Mouse (Mus musculus) heart, postnatal 0 days (tissue): Measurements from ENCODE around the gene Bcl2l11. TPM values are rescaled to one million over a fixed set of nuclear protein-coding genes. Genes with fewer than 3 reads are reported as not detected.

Experiments used
- ATAC-seq: fragments of 200-750 bp; cut with Nextera tagmentation; 2 replicates; pipeline ENCODE4 v1.8.0; 2017; ENCODE audit warnings: low read depth, moderate number of reproducible peaks, moderate library complexity; ENCODE audit not compliant: insufficient read depth
- DNase-seq: peaks from one replicate; pipeline ENCODE4 v3.0.0-alpha.2; 2016; ENCODE audit warnings: low spot score
- H3K27ac ChIP-seq: fragments of 300-500 bp; sonication (generic); 2 replicates; pipeline ENCODE4 v1.5.1; 2014; ENCODE audit warnings: low read depth, mild to moderate bottlenecking
- H3K27me3 ChIP-seq: fragments of 300-500 bp; sonication (generic); 2 replicates; pipeline ENCODE4 v1.6.1; 2014; ENCODE audit warnings: low read length, mixed read lengths; ENCODE audit not compliant: control insufficient read depth, insufficient read depth
- H3K36me3 ChIP-seq: fragments of 300-500 bp; sonication (generic); replicated peaks from 2 replicates; pipeline ENCODE4 v1.6.1; 2014; ENCODE audit warnings: low read length, mixed read lengths; ENCODE audit not compliant: control insufficient read depth, insufficient read depth
- H3K4me1 ChIP-seq: fragments of 300-500 bp; sonication (generic); 2 replicates; pipeline ENCODE4 v1.6.1; 2014; ENCODE audit warnings: antibody characterized with exemption; ENCODE audit not compliant: control insufficient read depth, insufficient read depth
- H3K4me2 ChIP-seq: fragments of 300-500 bp; sonication (generic); 2 replicates; pipeline ENCODE4 v1.6.1; 2014; ENCODE audit warnings: low read depth, mild to moderate bottlenecking, low read length, moderate library complexity
- H3K4me3 ChIP-seq: fragments of 300-500 bp; sonication (generic); 2 replicates; pipeline ENCODE4 v1.5.1; 2014; ENCODE audit warnings: low read depth, low read length
- H3K9ac ChIP-seq: fragments of 300-500 bp; sonication (generic); replicated peaks from 2 replicates; pipeline ENCODE4 v1.6.1; 2014; ENCODE audit warnings: low read depth, low read length, mixed read lengths
- H3K9me3 ChIP-seq: fragments of 300-500 bp; sonication (generic); replicated peaks from 2 replicates; pipeline ENCODE4 v1.6.1; 2016; ENCODE audit warnings: low read length; ENCODE audit not compliant: control insufficient read depth
- CTCF ChIP-seq: IDR thresholded peaks from 2 replicates; pipeline ENCODE4 v1.5.1; 2016; ENCODE audit warnings: antibody characterized with exemption, control low read depth, low read depth
- EP300 ChIP-seq: IDR thresholded peaks from 2 replicates; pipeline ENCODE4 v1.6.1; 2016; ENCODE audit warnings: antibody characterized with exemption, low read depth
- WGBS: fragments of 180-500 bp; shearing (Covaris S2); extraction: QIAGEN DNeasy Blood & Tissue Kit; methylation state at CpG from one replicate; pipeline ENCODE4 v1.1.7; 2014; 5-methylcytosine and 5-hydroxymethylcytosine counted together
- polyA plus RNA-seq: library from polyadenylated mRNA; unstranded; fragments of >200 nt; fragmentation: Nextera tagmentation; extraction: Ambion mirVana; gene quantifications from 2 replicates; pipeline ENCODE4 v1.2.1, GENCODE M21; 2015
- total RNA-seq: library from RNA; depleted of rRNA; stranded (reverse); fragments of >200 nt; gene quantifications from 2 replicates; pipeline ENCODE4 v1.2.3, GENCODE M21; 2014; ENCODE audit warnings: low replicate concordance

Bcl2l11 gene
- total and polyA plus RNA-seq, 2 experiments from 2014 or later, result 18.2 to 26.1 TPM

GRCm38 (mm10) chr2:128122891-128123771 lies 2.7 kb upstream of the Bcl2l11 start:
- peak overlapping the region; percentile 67 for H3K4me3 ChIP-seq
- no peak overlapping the region for H3K27ac ChIP-seq
- 4% methylated on average over 40 of the region's 40 CpGs for WGBS
- H3K27me3 ChIP-seq, result 0 out of 2 replicates have a peak, but pooled peaks cover 9% of the 10 kb centered on the region
- H3K36me3 ChIP-seq, result no peaks in the 10 kb centered on the region
- H3K4me1 ChIP-seq, result peaks cover 30% of the 10 kb centered on the region
- peak overlapping the region; percentile 89 for H3K4me2 ChIP-seq
- no peak overlapping the region for H3K9ac ChIP-seq
- ATAC-seq (no peak), DNase-seq (no peak)
- TF ChIP-seq EP300 (no peak), CTCF (0 out of 2 replicates have a peak, but pooled peaks have one; percentile 15)
- no peaks in the 10 kb centered on the region for H3K9me3 ChIP-seq

DNA sequence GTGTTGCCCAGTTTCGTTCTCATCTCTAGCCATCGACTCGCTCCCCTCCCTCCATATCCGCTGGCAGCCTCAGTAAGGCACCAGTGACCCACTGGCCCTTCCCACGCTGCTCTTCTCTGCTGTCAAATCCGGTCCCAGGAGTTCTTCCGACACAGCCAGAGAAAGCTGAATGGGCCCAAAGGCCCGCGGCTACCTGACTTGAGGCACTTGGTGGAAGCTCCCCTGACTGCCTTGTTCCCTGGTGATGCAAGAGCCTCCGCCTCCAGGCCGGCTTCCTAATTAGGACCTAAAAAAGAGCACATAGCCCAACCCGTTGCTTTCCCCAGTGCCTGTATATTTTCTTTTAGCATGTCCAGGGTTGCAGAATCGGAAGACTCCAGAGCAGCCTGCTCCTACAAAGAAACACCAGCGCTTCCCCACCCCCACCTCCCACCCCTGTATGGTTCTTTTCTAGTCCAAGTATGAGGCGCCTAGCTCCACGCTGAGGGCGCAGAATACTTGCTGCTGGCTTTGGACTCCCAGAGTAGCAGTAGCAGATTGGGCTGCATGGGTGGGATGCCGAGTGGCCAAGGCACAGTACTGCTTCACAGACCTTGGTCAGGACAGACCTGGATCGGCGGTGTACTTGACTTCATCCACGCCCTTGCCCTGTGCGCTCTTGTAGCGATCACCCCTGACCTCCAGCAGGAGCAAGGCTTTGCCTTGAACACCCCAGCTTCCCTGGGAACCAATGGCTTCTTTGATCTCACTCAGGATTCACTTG lies 1.7 kb upstream of the Bcl2l11 start:
- peak overlapping the region; percentile 67 for H3K4me3 ChIP-seq
- ATAC-seq (no peak), DNase-seq (no peak)
- peak overlapping the region; percentile 89 for H3K4me2 ChIP-seq
- H3K9me3 ChIP-seq, result no peaks in the 10 kb centered on the region
- no peak overlapping the region for H3K27ac ChIP-seq
- no peak overlapping the region for H3K9ac ChIP-seq
- TF ChIP-seq CTCF (no peak), EP300 (no peak)
- 0 out of 2 replicates have a peak, but pooled peaks cover 9% of the 10 kb centered on the region for H3K27me3 ChIP-seq
- peaks cover under 1% of the 10 kb centered on the region; the same call in 1 of the 2 replicates for H3K36me3 ChIP-seq
- WGBS, result 19% methylated on average over 23 of the region's 23 CpGs
- H3K4me1 ChIP-seq, result peaks cover 36% of the 10 kb centered on the region

DNA sequence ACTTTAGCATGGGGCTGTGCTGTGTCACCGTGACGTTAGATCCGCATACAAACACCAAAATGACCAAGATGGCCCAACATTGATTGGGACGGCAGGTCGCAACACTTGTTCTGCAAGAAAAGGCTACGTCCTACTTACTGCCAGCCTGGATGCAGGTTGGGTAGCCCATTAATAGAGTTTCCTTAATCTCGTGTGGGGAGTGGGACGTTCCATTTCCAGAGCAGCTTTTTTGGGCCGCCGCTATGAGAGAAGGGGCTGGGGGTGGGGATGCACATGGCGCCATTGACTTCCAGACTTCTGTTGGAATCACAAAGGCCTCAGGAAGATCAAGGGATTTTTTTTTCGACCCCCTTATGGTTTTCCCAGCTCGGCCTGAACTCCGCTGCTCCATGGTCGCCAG lies 1.1 kb upstream of the Bcl2l11 start:
- TF ChIP-seq CTCF, result no peak
- no peak for TF ChIP-seq EP300
- peak overlapping the region; percentile 89 for H3K4me2 ChIP-seq
- no peak overlapping the region for H3K27ac ChIP-seq
- H3K27me3 ChIP-seq, result 0 out of 2 replicates have a peak, but pooled peaks cover 9% of the 10 kb centered on the region
- DNase-seq (no peak), ATAC-seq (no peak)
- no peaks in the 10 kb centered on the region for H3K9me3 ChIP-seq
- H3K9ac ChIP-seq, result no peak overlapping the region; the same call in 1 of the 2 replicates
- peaks cover 6% of the 10 kb centered on the region for H3K36me3 ChIP-seq
- peak overlapping the region; percentile 67 for H3K4me3 ChIP-seq
- H3K4me1 ChIP-seq, result peaks cover 36% of the 10 kb centered on the region
- 30% methylated on average over 15 of the region's 15 CpGs for WGBS

DNA sequence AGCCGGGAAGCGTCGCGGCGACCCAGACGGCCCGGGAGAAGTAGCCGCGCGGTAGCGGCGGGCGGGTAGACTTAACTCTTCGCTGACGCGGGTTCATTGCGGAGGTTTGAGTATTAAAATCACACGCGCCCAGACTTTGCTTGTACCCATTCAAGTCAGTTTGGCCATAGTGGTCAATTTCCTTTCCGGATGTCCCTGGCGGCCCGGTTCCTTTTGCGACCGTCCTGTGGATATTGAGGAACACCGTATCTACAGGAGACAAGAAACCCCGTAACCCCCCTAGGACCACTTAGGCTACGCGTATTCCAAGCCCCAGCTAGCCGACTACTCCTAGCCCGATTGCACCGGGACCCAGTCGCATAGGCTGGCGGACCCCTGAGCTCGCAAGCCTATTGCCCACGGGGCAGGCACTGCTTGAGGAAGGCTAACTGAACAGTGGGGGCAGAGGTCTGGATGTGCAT lies 783 bp downstream of the Bcl2l11 start:
- Histone ChIP-seq H3K9me3 (no peaks in the 10 kb centered on the region), H3K9ac (peak overlapping the region; percentile 62), H3K4me1 (peaks cover 36% of the 10 kb centered on the region), H3K4me2 (peak overlapping the region; percentile 89), H3K27ac (peak overlapping the region; percentile 95), H3K27me3 (0 out of 2 replicates have a peak, but pooled peaks cover 7% of the 10 kb centered on the region), H3K36me3 (peaks cover 24% of the 10 kb centered on the region), H3K4me3 (peak overlapping the region; percentile 67)
- ATAC-seq (no peak), DNase-seq (no peak)
- WGBS, result under 1% methylated on average over 35 of the region's 35 CpGs
- TF ChIP-seq EP300 (no peak), CTCF (no peak)

GRCm38 (mm10) chr2:128127121-128127671 lies 1.4 kb downstream of the Bcl2l11 start:
- H3K27me3 ChIP-seq, result 0 out of 2 replicates have a peak, but pooled peaks cover 1% of the 10 kb centered on the region
- under 1% methylated on average over 48 of the region's 67 CpGs for WGBS
- peak; percentile 96 for DNase-seq

More at GRCm38 (mm10) chr2:128127121-128127671, 1.4 kb downstream of the Bcl2l11 start:
- H3K27ac ChIP-seq, result peak overlapping the region; percentile 95
- peak; percentile 84 for ATAC-seq
- no peaks in the 10 kb centered on the region for H3K9me3 ChIP-seq
- H3K4me3 ChIP-seq, result peak overlapping the region; percentile 67
- peak overlapping the region; percentile 89 for H3K4me2 ChIP-seq
- TF ChIP-seq CTCF (no peak), EP300 (no peak)
- peak overlapping the region; percentile 62 for H3K9ac ChIP-seq
- peaks cover 36% of the 10 kb centered on the region for H3K4me1 ChIP-seq
- peaks cover 27% of the 10 kb centered on the region for H3K36me3 ChIP-seq
